Mouse (Mus musculus) ES-E14 (cell line): ENCODE results near the gene Thrb.

ENCODE experiments used
- HCFC1 ChIP-seq: IDR thresholded peaks from 2 replicates; pipeline ENCODE4 v1.6.1; 2012; ENCODE audit warnings: low read length, inconsistent platforms, borderline replicate concordance; ENCODE audit not compliant: insufficient read depth
- ZNF384 ChIP-seq: IDR thresholded peaks from 2 replicates; pipeline ENCODE4 v1.6.1; 2012; ENCODE audit warnings: low read depth, low read length, inconsistent platforms

DNA sequence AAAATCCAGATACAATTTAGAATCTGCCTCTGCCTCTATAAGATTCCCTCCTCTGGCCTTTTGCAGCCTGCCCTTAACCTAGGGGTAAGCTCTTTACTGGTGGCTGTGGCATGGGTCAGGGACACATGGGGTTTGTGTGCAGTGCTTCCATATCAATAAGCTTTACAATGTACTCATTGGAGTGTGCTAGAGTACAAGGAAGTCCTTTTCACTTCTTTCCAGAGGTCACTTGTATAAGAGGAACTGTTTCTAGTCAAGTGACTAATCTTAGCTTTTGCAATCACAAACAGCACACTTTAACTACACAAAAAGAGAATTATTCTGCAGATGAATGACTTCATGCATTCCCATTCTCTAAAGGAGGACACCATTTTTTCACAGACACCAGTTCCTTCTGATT is 96.7 kb downstream of the Thrb start:
- TF ChIP-seq ZNF384 (no peak), HCFC1 (no peak)
